Mouse (Mus musculus) regulatory T cell (primary cell): ENCODE results near the gene Tas2r103.

Experiments
- in situ Hi-C: fragments of 300-600 bp; cut with MboI, MseI; formaldehyde crosslinking; loops from one replicate; pipeline ENCODE4 v1.15.1; 2025; ENCODE audit warnings: high pct_unique_total_duplicates

Tas2r103 gene

GRCm38 (mm10) chr6:133037001-133037400 lies at the start of gene Tas2r103:
Gene Tas2r103, minus strand, starts transcription at chr6:133037101.
- in situ Hi-C loops: no loop called here

GRCm38 (mm10) chr6:133055716-133056115 lies 18.8 kb upstream of the Tas2r103 start, which contains the start of gene Tas2r140:
Gene Tas2r140, minus strand, starts transcription at chr6:133055816.
- in situ Hi-C loops: no loop called here
